Mouse (Mus musculus): ENCODE measurements around the gene Adgrd1. TPM values are rescaled to one million over a fixed set of nuclear protein-coding genes. Genes with fewer than 3 reads are reported as not detected.
A peak's percentile ranks its signal among the peaks of the same experiment; 100 is the strongest.

Adgrd1 gene
- polyA plus RNA-seq, 1 experiment from 2014 or later, result 0.05 TPM

DNA sequence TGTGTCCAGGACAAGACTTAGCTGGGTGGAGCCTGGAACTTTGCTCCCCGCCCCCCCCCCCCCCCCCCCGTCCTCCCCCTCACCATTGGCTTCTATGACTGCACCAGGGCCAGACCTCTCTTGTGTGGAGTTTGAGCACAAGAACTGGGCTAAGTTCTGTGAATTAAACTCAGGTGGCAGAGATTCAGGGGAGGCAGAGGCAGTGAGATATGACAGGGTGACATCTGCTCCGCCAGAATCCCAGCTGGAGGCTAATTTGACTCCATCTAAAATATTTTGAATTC is 121.6 kb downstream of the Adgrd1 start:
- 0 out of 2 replicates have a peak, but pooled peaks cover 4% of the 10 kb centered on the region for H3K9me3 ChIP-seq
- ATAC-seq (ENCODE audit: low FRiP score), result peak; percentile 68
- peak overlapping the region; percentile 67 for H3K27ac ChIP-seq
- no peak overlapping the region for H3K4me3 ChIP-seq (replicated peaks)
- peak overlapping the region; percentile 15 for H3K4me2 ChIP-seq
- H3K4me1 ChIP-seq, result peaks cover 25% of the 10 kb centered on the region
- H3K9ac ChIP-seq, result no peak overlapping the region
- H3K27me3 ChIP-seq, result no peaks in the 10 kb centered on the region; the same call in 1 of the 2 replicates
- no peaks in the 10 kb centered on the region for H3K36me3 ChIP-seq (replicated peaks)
- 17% methylated on average over 1 of the region's 3 CpGs for WGBS

DNA sequence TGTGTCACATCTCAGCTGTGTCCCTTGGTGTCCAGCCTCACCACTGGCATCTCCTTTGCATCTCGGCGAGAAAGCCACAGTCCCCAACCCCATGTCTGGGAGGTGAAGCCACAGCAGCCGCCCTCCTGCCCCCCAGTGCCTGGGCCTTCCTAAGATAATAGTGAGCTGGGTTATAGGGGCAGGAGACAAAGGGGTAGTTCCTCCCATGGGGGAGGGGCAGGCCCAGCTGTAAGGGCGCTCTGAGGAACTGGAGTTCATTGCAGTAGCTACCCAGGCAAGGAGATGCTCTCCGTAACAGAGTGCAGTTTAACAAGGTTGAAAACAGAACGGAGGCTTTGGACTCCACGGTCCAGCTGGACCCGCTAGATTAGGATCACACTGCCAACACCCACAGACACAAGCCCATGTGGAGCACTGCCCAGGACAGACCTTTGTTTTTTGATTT is 122.0 kb downstream of the Adgrd1 start:
- H3K27ac ChIP-seq, result peak overlapping the region; percentile 67
- H3K9ac ChIP-seq, result no peak overlapping the region
- H3K4me3 ChIP-seq (replicated peaks), result no peak overlapping the region

DNA sequence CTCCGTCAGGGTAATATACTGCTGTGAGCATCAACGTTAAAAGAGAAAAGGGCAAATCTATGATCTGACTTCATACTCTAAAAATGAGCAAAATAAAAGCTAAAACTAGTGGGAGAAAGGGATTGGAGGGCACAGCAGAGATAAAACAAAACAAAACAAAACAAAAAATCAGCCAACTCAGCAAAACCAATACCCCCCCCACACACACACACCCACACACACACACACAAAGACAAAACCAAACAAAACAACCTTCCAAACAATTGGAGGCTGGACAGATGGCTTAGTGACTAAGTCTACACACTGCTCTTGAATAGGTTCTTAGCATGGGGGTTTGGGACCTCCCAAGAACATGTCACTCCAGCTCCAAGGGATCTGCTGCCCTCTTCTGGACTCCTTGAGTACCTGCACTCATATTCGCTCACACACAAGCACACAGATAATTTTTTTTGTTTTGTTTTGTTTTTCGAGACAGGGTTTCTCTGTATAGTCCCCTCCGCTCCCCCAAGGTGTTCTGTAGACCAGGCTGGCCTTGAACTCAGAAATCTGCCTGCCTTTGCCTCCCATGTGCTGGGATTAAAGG is 122.7 kb downstream of the Adgrd1 start:
- Histone ChIP-seq H3K4me2 (no peak overlapping the region), H3K36me3 (replicated peaks) (no peaks in the 10 kb centered on the region), H3K27me3 (no peaks in the 10 kb centered on the region; the same call in 1 of the 2 replicates), H3K4me3 (replicated peaks) (no peak overlapping the region), H3K27ac (no peak overlapping the region), H3K9me3 (0 out of 2 replicates have a peak, but pooled peaks cover 4% of the 10 kb centered on the region), H3K4me1 (peaks cover 21% of the 10 kb centered on the region), H3K9ac (no peak overlapping the region)
- 93% methylated on average over 5 of the region's 5 CpGs for WGBS
- ATAC-seq (ENCODE audit: low FRiP score), result no peak

More for the DNA sequence above, 122.0 kb downstream of the Adgrd1 start:
- Histone ChIP-seq H3K27me3 (no peaks in the 10 kb centered on the region; the same call in 1 of the 2 replicates), H3K9me3 (0 out of 2 replicates have a peak, but pooled peaks cover 4% of the 10 kb centered on the region), H3K36me3 (replicated peaks) (no peaks in the 10 kb centered on the region), H3K4me2 (peak overlapping the region; percentile 15), H3K4me1 (peaks cover 25% of the 10 kb centered on the region)
- WGBS, result 7% methylated on average over 8 of the region's 8 CpGs
- peak; percentile 69 for ATAC-seq (ENCODE audit: low FRiP score)

DNA sequence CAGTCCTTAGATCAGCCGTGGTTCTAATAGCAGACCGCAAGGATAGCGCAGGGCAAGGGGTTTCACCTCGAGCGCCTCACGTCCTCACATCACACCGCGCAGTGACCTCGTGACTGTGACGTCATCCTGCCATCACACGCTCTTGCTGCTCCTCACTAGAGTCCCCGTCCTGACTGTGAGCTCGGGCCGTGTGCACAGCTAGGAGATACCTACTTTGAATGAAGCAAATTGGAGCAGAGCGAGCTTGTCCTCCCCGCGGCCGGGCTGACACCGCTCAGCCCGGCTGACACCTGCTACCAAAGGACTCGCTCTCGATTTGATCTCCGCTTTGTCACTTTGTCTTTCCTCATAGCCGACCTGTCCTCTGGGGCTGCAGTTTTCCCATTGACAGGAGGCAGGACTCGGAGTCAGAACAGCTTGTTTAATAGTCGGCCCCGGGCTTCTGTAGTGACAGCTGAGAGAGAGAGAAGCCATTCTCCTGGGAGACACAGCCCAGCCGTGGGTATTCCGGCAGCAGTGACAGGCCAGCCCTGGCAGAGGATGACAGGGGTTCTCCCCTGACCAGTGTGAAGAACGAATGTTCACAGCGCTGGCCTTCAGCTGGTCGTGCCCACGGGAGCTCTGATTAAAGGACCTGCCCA is 129.4 kb downstream of the Adgrd1 start:
- no peaks in the 10 kb centered on the region for H3K36me3 ChIP-seq (replicated peaks)
- no peak overlapping the region; the same call in 1 of the 2 replicates for H3K4me2 ChIP-seq
- WGBS, result 73% methylated on average over 33 of the region's 33 CpGs
- no peak for ATAC-seq (ENCODE audit: low FRiP score)
- no peak overlapping the region for H3K4me3 ChIP-seq (replicated peaks)
- H3K9ac ChIP-seq, result no peak overlapping the region
- H3K4me1 ChIP-seq, result 0 out of 2 replicates have a peak, but pooled peaks cover 5% of the 10 kb centered on the region
- H3K27me3 ChIP-seq, result no peaks in the 10 kb centered on the region
- no peaks in the 10 kb centered on the region for H3K9me3 ChIP-seq
- no peak overlapping the region for H3K27ac ChIP-seq

DNA sequence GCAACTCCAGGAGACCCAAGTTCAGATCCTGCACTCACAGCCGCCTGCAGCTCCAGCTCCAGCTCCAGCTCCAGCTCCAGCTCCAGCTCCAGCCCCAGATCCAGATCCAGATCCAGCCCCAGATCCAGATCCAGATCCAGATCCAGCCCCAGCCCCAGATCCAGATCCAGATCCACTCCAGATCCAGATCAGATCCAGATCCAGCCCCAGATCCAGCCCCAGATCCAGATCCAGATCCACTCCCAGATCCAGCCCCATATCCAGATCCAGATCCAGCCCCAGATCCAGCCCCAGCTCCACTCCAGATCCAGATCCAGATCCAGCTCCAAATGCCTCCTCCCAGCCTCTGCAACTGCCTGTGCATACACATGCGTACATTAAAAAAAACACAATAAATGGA is 131.6 kb downstream of the Adgrd1 start:
- H3K27ac ChIP-seq, result no peak overlapping the region
- no peak overlapping the region for H3K9ac ChIP-seq
- H3K27me3 ChIP-seq, result no peaks in the 10 kb centered on the region
- H3K9me3 ChIP-seq, result no peaks in the 10 kb centered on the region
- ATAC-seq (ENCODE audit: low FRiP score), result no peak
- WGBS, result 89% methylated on average over 2 of the region's 2 CpGs
- H3K4me2 ChIP-seq, result no peak overlapping the region
- no peak overlapping the region for H3K4me3 ChIP-seq (replicated peaks)
- 0 out of 2 replicates have a peak, but pooled peaks cover 5% of the 10 kb centered on the region for H3K4me1 ChIP-seq
- H3K36me3 ChIP-seq (replicated peaks), result no peaks in the 10 kb centered on the region

DNA sequence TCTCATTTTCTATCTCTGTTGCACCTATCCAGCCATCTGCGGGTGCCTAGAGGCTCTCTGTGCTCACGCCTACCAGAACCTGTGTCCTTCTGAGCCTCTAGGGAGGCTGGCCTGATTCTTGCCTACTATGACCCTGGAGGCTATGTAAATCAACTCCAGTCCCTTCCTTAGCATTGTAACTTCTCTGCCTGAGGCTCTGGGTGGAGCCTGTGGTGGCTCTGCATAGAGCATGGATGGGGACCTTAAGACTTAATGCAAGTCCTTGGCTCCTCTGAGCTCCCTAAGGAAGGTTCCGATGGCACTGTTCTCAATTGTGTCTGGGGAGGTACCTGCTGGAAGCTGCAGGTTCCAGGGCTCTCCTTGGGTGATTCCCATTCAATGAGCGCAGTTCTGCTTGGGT is 136.8 kb downstream of the Adgrd1 start:
- Histone ChIP-seq H3K27ac (no peak overlapping the region), H3K4me3 (replicated peaks) (no peak overlapping the region), H3K27me3 (no peaks in the 10 kb centered on the region), H3K9ac (no peak overlapping the region), H3K4me2 (no peak overlapping the region), H3K9me3 (no peaks in the 10 kb centered on the region), H3K36me3 (replicated peaks) (no peaks in the 10 kb centered on the region), H3K4me1 (no peaks in the 10 kb centered on the region)
- no peak for ATAC-seq (ENCODE audit: low FRiP score)
- 86% methylated on average over 4 of the region's 4 CpGs for WGBS

DNA sequence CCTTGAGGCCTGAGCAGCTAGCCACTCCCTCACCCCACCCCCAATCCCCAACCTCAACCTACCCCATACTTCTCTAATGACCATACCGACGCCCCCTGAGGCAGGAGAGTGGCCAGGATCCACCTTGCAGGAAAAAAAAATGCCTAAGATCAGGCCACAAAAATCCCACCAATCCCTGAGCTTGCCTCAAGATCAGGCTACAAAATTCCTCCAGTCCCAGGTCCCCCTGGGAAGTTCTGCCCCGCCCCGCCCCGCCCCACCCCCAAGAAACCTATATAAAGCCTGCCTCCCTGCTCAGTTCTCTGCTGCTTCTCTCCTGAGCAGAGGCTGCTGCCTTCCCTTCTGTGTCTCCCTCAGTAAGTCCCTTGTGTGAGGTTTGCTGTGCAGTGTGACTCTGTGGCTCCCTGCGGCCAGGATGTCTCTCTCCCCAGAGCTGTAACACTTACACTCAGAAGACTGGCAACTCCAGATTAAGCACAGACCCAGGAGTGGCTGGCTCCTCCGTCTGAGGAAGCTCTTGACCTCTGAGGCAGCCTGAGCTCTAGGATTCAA is 137.4 kb downstream of the Adgrd1 start:
- Histone ChIP-seq H3K27ac (no peak overlapping the region), H3K27me3 (no peaks in the 10 kb centered on the region), H3K36me3 (replicated peaks) (no peaks in the 10 kb centered on the region), H3K9ac (no peak overlapping the region), H3K4me1 (no peaks in the 10 kb centered on the region), H3K4me3 (replicated peaks) (no peak overlapping the region), H3K4me2 (no peak overlapping the region), H3K9me3 (no peaks in the 10 kb centered on the region)
- ATAC-seq (ENCODE audit: low FRiP score), result no peak
- WGBS, result 80% methylated on average over 6 of the region's 7 CpGs

DNA sequence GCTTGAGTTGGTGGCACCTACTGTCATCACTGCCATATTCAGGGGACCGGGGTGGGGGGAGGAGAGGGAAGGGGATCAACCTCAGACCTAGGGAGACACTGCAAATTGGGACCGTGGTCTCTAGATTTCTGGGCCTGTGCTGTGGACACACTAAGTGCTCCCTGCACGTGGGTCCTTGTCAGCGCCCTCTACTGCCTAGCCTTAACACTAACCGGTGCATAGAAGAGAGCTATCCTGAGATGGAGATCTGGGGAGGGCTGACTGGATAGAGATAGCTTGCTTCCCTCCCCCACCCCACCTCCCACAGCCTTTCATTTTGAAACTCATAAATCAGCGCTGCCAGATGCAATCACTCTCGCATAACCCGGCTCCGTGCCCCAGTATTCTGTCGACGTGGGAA is 139.8 kb downstream of the Adgrd1 start:
- Histone ChIP-seq H3K27me3 (no peaks in the 10 kb centered on the region), H3K4me2 (no peak overlapping the region), H3K9ac (no peak overlapping the region), H3K27ac (no peak overlapping the region), H3K36me3 (replicated peaks) (no peaks in the 10 kb centered on the region), H3K9me3 (no peaks in the 10 kb centered on the region), H3K4me1 (no peaks in the 10 kb centered on the region), H3K4me3 (replicated peaks) (no peak overlapping the region)
- no peak for ATAC-seq (ENCODE audit: low FRiP score)
- WGBS, result 86% methylated on average over 11 of the region's 11 CpGs

DNA sequence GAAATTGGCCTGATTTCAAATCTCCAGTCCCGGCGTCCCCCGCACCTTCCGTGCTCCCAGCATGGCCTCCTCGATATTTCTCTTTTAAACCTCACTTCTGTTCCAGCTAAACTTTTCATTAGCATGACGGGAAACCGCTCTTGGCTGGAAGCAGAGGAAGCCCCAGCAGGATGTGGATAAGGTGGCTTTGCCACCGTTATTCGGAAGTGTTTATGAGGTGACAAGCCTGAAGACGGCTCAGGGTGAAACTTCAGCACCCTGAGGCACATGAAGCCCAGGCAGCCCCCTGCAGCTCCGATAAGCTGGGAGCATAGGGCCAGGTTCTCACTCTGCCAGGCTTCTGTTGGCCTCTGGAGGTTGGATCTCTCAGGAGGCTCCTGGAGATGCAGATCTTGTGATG is 145.3 kb downstream of the Adgrd1 start:
- H3K4me2 ChIP-seq, result no peak overlapping the region
- no peaks in the 10 kb centered on the region for H3K27me3 ChIP-seq
- H3K9me3 ChIP-seq, result no peaks in the 10 kb centered on the region
- no peak overlapping the region for H3K4me3 ChIP-seq (replicated peaks)
- 89% methylated on average over 11 of the region's 11 CpGs for WGBS
- no peaks in the 10 kb centered on the region for H3K36me3 ChIP-seq (replicated peaks)
- no peak for ATAC-seq (ENCODE audit: low FRiP score)
- H3K27ac ChIP-seq, result no peak overlapping the region
- H3K4me1 ChIP-seq, result peaks cover 7% of the 10 kb centered on the region; the same call in 1 of the 2 replicates
- no peak overlapping the region for H3K9ac ChIP-seq

DNA sequence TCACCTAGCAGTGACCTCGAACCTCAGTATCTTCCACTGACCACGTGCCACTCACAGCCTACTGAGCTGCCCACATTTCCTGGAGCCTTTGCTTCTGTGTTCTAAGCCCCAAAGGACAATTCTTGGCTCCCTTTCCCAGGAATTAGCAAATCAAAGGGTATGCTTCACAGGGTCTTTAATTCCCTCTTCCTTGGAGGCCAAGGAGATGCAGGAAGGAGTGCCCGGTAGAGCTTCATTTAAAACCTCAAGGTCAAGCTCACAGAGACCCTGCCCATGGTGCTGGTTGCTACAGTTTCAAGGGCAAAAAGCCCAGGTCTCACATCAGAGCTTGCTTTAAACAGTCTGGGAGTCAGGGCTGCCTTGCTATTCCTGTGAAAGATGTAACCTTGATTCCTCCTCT is 145.7 kb downstream of the Adgrd1 start:
- ATAC-seq (ENCODE audit: low FRiP score), result no peak
- Histone ChIP-seq H3K4me3 (replicated peaks) (no peak overlapping the region), H3K36me3 (replicated peaks) (no peaks in the 10 kb centered on the region), H3K27ac (no peak overlapping the region), H3K27me3 (no peaks in the 10 kb centered on the region), H3K4me1 (peaks cover 7% of the 10 kb centered on the region; the same call in 1 of the 2 replicates), H3K4me2 (no peak overlapping the region), H3K9ac (no peak overlapping the region), H3K9me3 (no peaks in the 10 kb centered on the region)
- WGBS, result 68% methylated on average over 3 of the region's 3 CpGs

DNA sequence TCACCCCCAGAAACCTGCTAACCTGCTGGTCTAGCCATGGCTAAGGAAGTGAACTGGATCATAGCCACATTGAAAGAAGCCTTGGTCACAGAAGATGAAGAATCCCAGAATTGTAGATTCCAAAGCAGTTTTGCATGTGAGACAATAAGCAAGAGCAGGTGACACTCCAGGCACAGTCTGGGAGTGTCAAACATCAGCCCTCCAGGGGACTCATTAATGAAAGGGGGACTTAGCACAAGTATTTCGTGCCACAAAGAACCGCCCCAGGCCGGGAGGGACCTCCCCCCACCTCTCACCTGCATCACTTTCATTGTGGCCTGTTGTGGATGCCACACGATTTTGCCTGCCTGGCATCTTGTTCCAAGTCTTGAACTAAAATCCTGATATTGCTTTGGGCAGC is 146.6 kb downstream of the Adgrd1 start:
- Histone ChIP-seq H3K27ac (no peak overlapping the region), H3K9ac (no peak overlapping the region), H3K36me3 (replicated peaks) (no peaks in the 10 kb centered on the region), H3K27me3 (no peaks in the 10 kb centered on the region), H3K9me3 (no peaks in the 10 kb centered on the region), H3K4me2 (no peak overlapping the region), H3K4me1 (peaks cover 7% of the 10 kb centered on the region; the same call in 1 of the 2 replicates), H3K4me3 (replicated peaks) (no peak overlapping the region)
- 44% methylated on average over 4 of the region's 4 CpGs for WGBS
- ATAC-seq (ENCODE audit: low FRiP score), result no peak

DNA sequence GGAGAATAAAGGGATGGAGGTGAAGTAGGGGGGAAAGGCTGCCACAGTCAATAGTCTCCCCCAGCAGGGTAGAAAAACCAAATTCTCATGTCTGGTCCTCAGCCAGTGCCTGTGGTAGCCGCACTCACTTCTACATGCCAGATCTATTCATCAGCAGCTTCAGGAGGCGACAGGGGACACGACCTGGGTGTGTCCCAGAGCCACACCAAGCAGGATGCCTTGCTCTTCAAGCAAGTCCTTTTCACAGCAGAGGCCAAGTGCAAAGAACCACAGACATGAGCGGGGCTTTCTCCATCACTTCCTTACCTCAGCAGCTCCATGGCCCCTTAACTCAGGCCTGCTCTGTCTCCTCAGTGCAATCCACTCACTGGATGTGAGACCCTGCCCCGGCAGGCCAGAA is 147.8 kb downstream of the Adgrd1 start:
- Histone ChIP-seq H3K4me2 (no peak overlapping the region), H3K4me1 (peaks cover 7% of the 10 kb centered on the region; the same call in 1 of the 2 replicates), H3K9ac (no peak overlapping the region), H3K27me3 (no peaks in the 10 kb centered on the region), H3K36me3 (replicated peaks) (no peaks in the 10 kb centered on the region), H3K9me3 (no peaks in the 10 kb centered on the region), H3K4me3 (replicated peaks) (no peak overlapping the region), H3K27ac (no peak overlapping the region)
- WGBS, result 58% methylated on average over 5 of the region's 5 CpGs
- no peak for ATAC-seq (ENCODE audit: low FRiP score)

DNA sequence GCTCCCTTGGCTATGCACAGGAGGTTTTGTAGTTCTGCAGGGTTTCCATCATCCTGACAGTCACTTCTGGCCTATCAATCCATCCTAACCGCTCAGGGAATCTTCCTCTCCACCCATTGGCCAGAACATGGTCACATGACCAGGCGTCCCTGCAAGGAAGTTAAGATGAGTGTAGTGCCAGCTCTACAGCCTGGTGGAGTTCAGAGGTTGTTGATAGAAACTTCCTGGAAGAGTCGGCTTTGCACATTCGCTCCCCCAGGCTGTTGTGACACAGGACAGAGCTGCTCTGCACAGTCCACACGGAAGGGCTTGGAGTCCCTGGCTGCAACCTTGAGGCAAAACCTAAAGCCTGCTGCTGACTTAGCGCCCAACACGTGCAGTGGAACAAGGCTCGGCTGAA is 152.5 kb downstream of the Adgrd1 start:
- H3K27me3 ChIP-seq, result no peaks in the 10 kb centered on the region
- WGBS, result 85% methylated on average over 8 of the region's 8 CpGs
- no peak overlapping the region for H3K27ac ChIP-seq
- H3K36me3 ChIP-seq (replicated peaks), result no peaks in the 10 kb centered on the region
- no peak for ATAC-seq (ENCODE audit: low FRiP score)
- H3K4me2 ChIP-seq, result no peak overlapping the region
- H3K4me3 ChIP-seq (replicated peaks), result no peak overlapping the region
- peaks cover 4% of the 10 kb centered on the region; the same call in 1 of the 2 replicates for H3K9me3 ChIP-seq
- H3K4me1 ChIP-seq, result peaks cover 4% of the 10 kb centered on the region; the same call in 1 of the 2 replicates
- no peak overlapping the region for H3K9ac ChIP-seq
